Mouse (Mus musculus) stomach, postnatal 0 days (tissue): ENCODE results near the gene Pygo2.

ENCODE experiments used
- CTCF ChIP-seq: IDR thresholded peaks from 2 replicates; pipeline ENCODE4 v1.5.1; 2016; ENCODE audit warnings: antibody characterized with exemption, low read depth, mild to moderate bottlenecking, moderate library complexity
- EP300 ChIP-seq: optimal IDR thresholded peaks from 2 replicates; pipeline ENCODE3; 2016; ENCODE audit warnings: antibody characterized with exemption

- TF ChIP-seq CTCF, result no peak
- no peak for TF ChIP-seq EP300
These were observed 49.7 kb upstream of the Pygo2 start for GRCm38 (mm10) chr3:89380291-89380690.
